Mouse (Mus musculus) bone marrow macrophage, adult 2 months (primary cell): ENCODE measurements around the gene Ano4.

Experiments used
- CTCF ChIP-seq: IDR thresholded peaks from 2 replicates; pipeline ENCODE4 v1.5.1; 2012; ENCODE audit warnings: low read depth, mild to moderate bottlenecking, low read length, moderate library complexity
- POLR2A ChIP-seq: IDR thresholded peaks from 2 replicates; pipeline ENCODE4 v1.6.1; 2012; ENCODE audit warnings: mild to moderate bottlenecking, low read depth, low read length, borderline replicate concordance

DNA sequence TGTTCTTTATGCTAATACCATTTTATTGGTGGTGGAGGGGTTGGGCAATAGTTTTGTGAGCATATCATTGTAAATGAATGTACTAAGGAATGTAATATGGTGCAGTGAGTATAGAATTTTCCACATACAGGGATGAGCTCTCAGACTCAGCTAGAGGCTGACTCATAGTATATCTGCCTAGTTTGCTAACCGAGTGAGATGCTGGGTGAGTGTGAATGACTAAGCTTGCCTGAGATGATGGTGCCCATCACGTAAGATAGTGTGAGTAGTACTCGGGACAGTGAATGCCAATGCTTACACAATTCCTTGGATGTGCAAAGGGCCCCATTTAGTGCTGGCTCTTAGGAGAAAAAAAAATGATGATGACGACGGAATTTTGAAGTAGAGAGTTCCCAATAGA is 267.1 kb downstream of the Ano4 start:
- TF ChIP-seq CTCF = no peak
- TF ChIP-seq POLR2A = no peak
